Mouse (Mus musculus) B cell, adult 2 months (primary cell): ENCODE data around the gene Nupr1.

Experiments
- DNase-seq, 2 experiments: peaks; one replicate each; pipeline ENCODE4 v3.0.0; 2022

Nupr1 gene

DNA sequence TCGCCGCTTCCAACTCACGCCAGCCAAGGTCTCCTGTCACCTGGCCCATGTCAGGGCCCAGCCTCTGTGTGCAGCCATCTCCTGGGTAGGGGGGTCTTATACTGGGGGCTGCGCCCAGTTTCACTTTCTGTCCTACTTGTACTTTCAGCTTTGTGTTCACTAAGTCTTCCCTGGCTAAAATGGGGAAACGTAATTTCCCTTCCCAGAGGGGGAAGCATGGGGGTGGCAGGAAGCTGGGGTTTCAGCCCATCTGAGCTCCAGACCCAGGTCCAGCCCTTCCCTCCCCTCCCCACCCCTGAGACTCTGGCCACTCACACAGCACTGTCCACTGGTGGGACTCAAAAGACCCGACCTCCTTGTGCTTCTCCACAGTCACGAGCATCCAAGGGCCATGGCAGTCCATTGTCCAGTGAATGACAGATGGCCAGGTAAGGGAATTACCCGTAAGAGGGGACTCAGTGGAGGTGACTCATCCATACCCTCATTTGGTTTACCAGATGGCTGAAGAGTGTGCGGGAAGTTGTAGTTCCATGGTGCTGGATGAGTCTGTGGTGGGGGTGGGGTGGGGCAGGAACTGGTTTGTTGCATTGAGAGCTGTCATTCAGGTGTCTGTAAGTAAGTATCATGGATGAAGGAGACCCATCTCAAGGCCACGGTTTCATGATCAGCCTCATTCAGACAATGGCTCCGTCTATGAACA lies 35.6 kb downstream of the Nupr1 start, which contains the start of gene Il27:
Gene Il27 (minus strand): TSS at position 80 of the 700 bp plus-strand sequence.
- DNase-seq, result no peak

GRCm38 (mm10) chr7:126587779-126588178 lies 42.9 kb downstream of the Nupr1 start:
- no peak for DNase-seq

- DNase-seq, result no peak
These were observed 43.8 kb downstream of the Nupr1 start for GRCm38 (mm10) chr7:126586839-126587238.

GRCm38 (mm10) chr7:126585717-126586116 lies 44.9 kb downstream of the Nupr1 start, which contains the start of gene Cln3:
Gene Cln3 (minus strand): TSS chr7:126585817.
- DNase-seq, result no peak

DNA sequence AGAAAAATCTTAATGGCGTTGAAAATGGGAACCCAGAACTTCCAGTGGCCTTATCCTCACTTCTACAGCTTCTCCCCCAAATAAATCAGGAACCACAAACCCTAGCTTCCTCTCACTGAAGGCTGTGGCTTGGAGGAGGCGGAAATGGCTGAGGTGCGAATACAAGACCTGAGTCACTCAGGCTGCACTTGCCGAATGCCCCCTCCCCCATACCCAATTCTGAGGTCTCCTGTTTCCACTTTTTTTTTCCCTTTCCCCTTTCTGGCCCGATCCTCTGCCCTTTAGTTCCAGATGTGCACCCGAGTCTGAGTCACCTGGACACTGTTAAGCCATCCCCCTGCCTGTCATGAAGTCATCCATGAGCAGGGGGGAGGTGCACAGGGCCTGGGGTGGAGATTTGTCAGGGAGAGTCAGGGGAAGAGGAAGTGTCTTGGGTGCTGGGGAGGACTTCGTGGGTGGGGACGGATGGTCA lies 46.1 kb downstream of the Nupr1 start, which contains the start of gene Apobr:
Gene Apobr (plus strand): TSS at position 437 of the 472 bp plus-strand sequence.
- peak; percentile 20 to 28 for DNase-seq

DNA sequence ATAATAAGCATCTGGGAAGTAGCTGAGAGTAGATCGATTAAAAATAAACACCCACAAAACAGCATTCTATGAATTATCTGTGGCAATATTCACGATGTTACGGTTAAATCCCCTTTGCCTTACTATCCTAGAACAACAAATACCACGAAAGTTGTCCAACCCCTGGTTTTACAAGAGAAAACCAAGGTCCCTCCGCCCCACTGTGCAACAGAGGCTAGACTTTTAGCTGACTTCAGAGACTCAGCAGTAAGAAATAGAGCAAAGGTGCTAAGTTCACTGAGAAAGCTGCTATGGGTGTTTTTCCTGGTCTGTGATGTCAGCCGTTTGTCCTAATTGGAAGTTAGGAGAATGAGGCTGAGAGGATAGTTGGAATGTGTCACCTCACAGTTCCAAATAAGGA lies 46.9 kb downstream of the Nupr1 start:
- no peak for DNase-seq

DNA sequence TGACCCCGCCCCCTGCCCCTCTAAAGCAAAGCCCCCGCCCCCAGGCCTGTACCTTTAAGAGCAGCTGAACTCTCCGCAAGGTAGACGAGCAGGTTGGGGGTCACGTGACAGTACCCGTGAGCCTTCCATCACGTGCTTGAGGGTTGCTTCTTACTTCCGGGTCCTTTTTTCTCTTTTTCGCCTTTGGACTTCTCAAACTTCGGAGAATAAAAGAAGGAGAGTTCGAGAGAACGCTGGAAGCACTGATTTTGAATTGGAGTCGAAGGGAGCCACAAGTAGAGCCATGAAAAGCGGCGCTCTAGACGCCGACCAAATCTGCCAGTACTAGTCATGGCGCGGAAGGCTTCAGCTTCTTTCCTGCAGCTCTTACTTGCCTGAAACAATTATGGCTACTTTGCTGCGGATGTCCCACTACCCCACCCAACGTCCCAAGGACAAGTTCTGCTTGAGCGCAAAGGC lies 47.4 kb downstream of the Nupr1 start:
- peak; percentile 84 to 85 for DNase-seq

GRCm38 (mm10) chr7:126582759-126583158 lies 47.9 kb downstream of the Nupr1 start:
- no peak for DNase-seq

DNA sequence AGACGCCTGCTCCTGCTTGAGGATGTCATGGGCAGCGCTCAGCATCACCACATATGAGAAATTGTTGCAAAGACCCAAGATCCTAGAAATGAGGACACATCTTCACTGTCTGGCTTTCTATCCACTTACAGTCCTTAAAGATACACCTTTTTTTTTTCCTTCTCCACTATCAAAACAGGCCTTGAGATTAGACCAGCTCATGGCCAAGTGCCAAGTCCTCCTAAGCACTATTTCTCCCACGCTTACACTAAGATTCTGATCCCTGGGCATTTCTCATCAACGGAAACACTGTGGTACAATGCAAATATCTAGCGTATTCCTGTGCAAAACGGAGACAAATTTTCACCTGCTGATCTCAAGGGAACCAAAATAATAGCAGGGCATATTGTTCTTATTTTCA lies 49.0 kb downstream of the Nupr1 start:
- no peak for DNase-seq

- peak; percentile 64 to 65 for DNase-seq
These were observed 51.5 kb downstream of the Nupr1 start for GRCm38 (mm10) chr7:126579172-126579571.

DNA sequence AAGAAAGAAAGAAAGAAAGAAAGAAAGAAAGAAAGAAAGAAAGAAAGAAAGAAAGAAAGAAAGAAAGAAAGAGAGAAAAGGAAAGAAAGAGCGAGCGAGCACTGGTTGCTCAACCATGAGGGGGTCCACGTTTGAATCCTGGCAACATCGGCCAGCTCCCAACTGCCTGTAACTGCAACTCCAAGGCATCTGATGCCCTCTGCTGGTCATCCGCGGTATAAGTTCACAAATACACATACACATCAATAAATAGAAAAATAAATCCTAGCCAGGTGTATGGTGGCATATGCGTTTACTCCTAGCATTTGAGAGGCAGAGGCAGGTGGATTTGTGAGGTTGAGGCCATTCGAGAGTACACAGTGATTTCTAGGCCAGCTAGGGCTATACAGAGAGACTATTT lies 53.7 kb downstream of the Nupr1 start:
- DNase-seq, result peak; percentile 64 to 68
